8 mouse cellular contexts compared by ENCODE assay signal in genomic region chr7:30090970-30091585, GRCm38 (mm10). TPM values are rescaled to one million over a fixed set of nuclear protein-coding genes. Genes with fewer than 3 reads are reported as not detected.
DNase-seq lines count a peak whose midpoint lies in the region; ATAC-seq and TF ChIP-seq lines count a peak whose summit lies in the region.

No protein-coding gene starts in this region.

- H3K9ac ChIP-seq in lung, embryonic 14.5 days, result no peak overlapping the region
- H3K9ac ChIP-seq in heart, postnatal 0 days (replicated peaks; ENCODE audit: low read depth, low read length), result no peak overlapping the region; the same call in 1 of the 2 replicates
- peak overlapping the region; percentile 55 for H3K9ac ChIP-seq in lung, embryonic 16.5 days (ENCODE audit: low read length)

- peak overlapping the region; percentile 62 for H3K4me3 ChIP-seq in lung, embryonic 14.5 days (ENCODE audit: low read depth, low read length)
- peak overlapping the region; percentile 95 for H3K4me3 ChIP-seq in bone marrow macrophage, adult 2 months (ENCODE audit: insufficient read depth, low read length)
- H3K4me3 ChIP-seq in heart, postnatal 0 days (ENCODE audit: low read depth, low read length), result peak overlapping the region; percentile 53
- peak overlapping the region; percentile 74 for H3K4me3 ChIP-seq in lung, embryonic 16.5 days (ENCODE audit: low read length)

- WGBS in lung, embryonic 14.5 days, result 6% methylated on average over 9 of the region's 9 CpGs
- WGBS in heart, postnatal 0 days, result 9% methylated on average over 9 of the region's 9 CpGs
- WGBS in lung, embryonic 16.5 days, result 7% methylated on average over 9 of the region's 9 CpGs

- H3K9me3 ChIP-seq in lung, embryonic 14.5 days (ENCODE audit: low read depth, low read length), result no peaks in the 10 kb centered on the region
- no peaks in the 10 kb centered on the region for H3K9me3 ChIP-seq in heart, postnatal 0 days (replicated peaks; ENCODE audit: control insufficient read depth, low read length)
- no peaks in the 10 kb centered on the region for H3K9me3 ChIP-seq in lung, embryonic 16.5 days (ENCODE audit: control insufficient read depth, low read length)

- no peak overlapping the region for H3K27ac ChIP-seq in lung, embryonic 14.5 days (ENCODE audit: low read depth)
- peak overlapping the region; percentile 27 for H3K27ac ChIP-seq in bone marrow macrophage, adult 2 months (ENCODE audit: insufficient read depth, low read depth, low read length)
- peak overlapping the region; percentile 49; the same call in 1 of the 2 replicates for H3K27ac ChIP-seq in heart, postnatal 0 days (ENCODE audit: low read depth)
- H3K27ac ChIP-seq in lung, embryonic 16.5 days (ENCODE audit: low read length), result peak overlapping the region; percentile 58

- no peak for ATAC-seq in lung, embryonic 14.5 days (ENCODE audit: insufficient read depth)
- no peak for ATAC-seq in heart, postnatal 0 days (ENCODE audit: insufficient read depth, low read depth)
- ATAC-seq in lung, embryonic 16.5 days (ENCODE audit: low read depth), result peak; percentile 1; the same call in 1 of the 2 replicates
- ATAC-seq in cerebellum, adult (ENCODE audit: insufficient number of reproducible peaks, low FRiP score, low TSS enrichment), result no peak

- DNase-seq in lung, embryonic 14.5 days, result peak; percentile 81
- DNase-seq in lung, postnatal 10 days, result no peak
- DNase-seq in heart, postnatal 0 days (ENCODE audit: low spot score), result peak; percentile 43
- peak; percentile 40 for DNase-seq in yolk sac, embryonic 10.5 days (ENCODE audit: low spot score)
- DNase-seq in layer of hippocampus, postnatal 36 days, result no peak

- H3K36me3 ChIP-seq in lung, embryonic 14.5 days (ENCODE audit: insufficient read depth), result peaks cover 8% of the 10 kb centered on the region; the same call in 1 of the 2 replicates
- no peaks in the 10 kb centered on the region; the same call in 1 of the 2 replicates for H3K36me3 ChIP-seq in heart, postnatal 0 days (replicated peaks; ENCODE audit: control insufficient read depth, insufficient read depth, low read length)
- H3K36me3 ChIP-seq in lung, embryonic 16.5 days (ENCODE audit: control insufficient read depth, insufficient read depth, low read length), result 0 out of 2 replicates have a peak, but pooled peaks cover 1% of the 10 kb centered on the region

- no peaks in the 10 kb centered on the region for H3K27me3 ChIP-seq in lung, embryonic 14.5 days (ENCODE audit: insufficient read depth, low read length)
- H3K27me3 ChIP-seq in heart, postnatal 0 days (ENCODE audit: control insufficient read depth, insufficient read depth, low read length), result no peaks in the 10 kb centered on the region
- no peaks in the 10 kb centered on the region for H3K27me3 ChIP-seq in lung, embryonic 16.5 days (ENCODE audit: control insufficient read depth, insufficient read depth, low read depth, low read length)

- H3K4me1 ChIP-seq in lung, embryonic 14.5 days (ENCODE audit: insufficient read depth), result 0 out of 2 replicates have a peak, but pooled peaks cover 4% of the 10 kb centered on the region
- peaks cover 10% of the 10 kb centered on the region for H3K4me1 ChIP-seq in bone marrow macrophage, adult 2 months (ENCODE audit: control insufficient read depth, insufficient read depth, low read length)
- H3K4me1 ChIP-seq in heart, postnatal 0 days (ENCODE audit: control insufficient read depth, insufficient read depth), result peaks cover 14% of the 10 kb centered on the region
- peaks cover 17% of the 10 kb centered on the region for H3K4me1 ChIP-seq in lung, embryonic 16.5 days (replicated peaks; ENCODE audit: control insufficient read depth, insufficient read depth, low read length)

- H3K4me2 ChIP-seq in lung, embryonic 14.5 days, result peak overlapping the region; percentile 62
- H3K4me2 ChIP-seq in heart, postnatal 0 days (ENCODE audit: low read depth, low read length), result peak overlapping the region; percentile 81
- H3K4me2 ChIP-seq in lung, embryonic 16.5 days (ENCODE audit: low read depth, low read length), result peak overlapping the region; percentile 65

- TF ChIP-seq EP300 in heart, postnatal 0 days (IDR thresholded peaks at IDR 0.05; ENCODE audit: low read depth), result 0 out of 2 replicates have a peak, but pooled peaks have one; percentile 18

- TF ChIP-seq CTCF in lung, embryonic 14.5 days (IDR thresholded peaks at IDR 0.05; ENCODE audit: low read depth), result peak; percentile 61
- no peak for TF ChIP-seq CTCF in bone marrow macrophage, adult 2 months (IDR thresholded peaks at IDR 0.05; ENCODE audit: low read depth, low read length)
- TF ChIP-seq CTCF in heart, postnatal 0 days (IDR thresholded peaks at IDR 0.05; ENCODE audit: low read depth), result peak; percentile 54

- no peak for TF ChIP-seq POLR2A in bone marrow macrophage, adult 2 months (IDR thresholded peaks at IDR 0.05; ENCODE audit: borderline replicate concordance, low read depth, low read length)

RNA-seq across cellular contexts. Expression of gene Zfp566, which starts 0.8 kb away (rescaled TPM):
- polyA plus RNA-seq in lung, embryonic 14.5 days (2014; fragmentation: Nextera tagmentation; extraction: Ambion mirVana), result 10.3 and 10.9 TPM in 2 replicates
- polyA plus RNA-seq in bone marrow macrophage, adult 2 months (2012; ENCODE audit: insufficient read depth, insufficient read length, missing spikeins), result 1.6 and 2.8 TPM in 2 replicates
- not detected in 2 replicates for total RNA-seq in heart, postnatal 0 days (2014; rRNA removed; ENCODE audit: low replicate concordance)
- polyA plus RNA-seq in heart, postnatal 0 days (2015; fragmentation: Nextera tagmentation; extraction: Ambion mirVana), result 4.1 and 4.6 TPM in 2 replicates
- 6.9 and 7.6 TPM in 2 replicates for polyA plus RNA-seq in lung, embryonic 16.5 days (2015; fragmentation: Nextera tagmentation; extraction: Ambion mirVana)
- 1 to 10 TPM; 6.4 to 8.0 TPM for total RNA-seq in layer of hippocampus, postnatal 36 days (2021)

RNA-seq across cellular contexts. Expression of gene Gm26920, which starts 0.9 kb away (rescaled TPM):
- 1.7 and 2.0 TPM in 2 replicates for polyA plus RNA-seq in lung, embryonic 14.5 days (2014; fragmentation: Nextera tagmentation; extraction: Ambion mirVana)
- polyA plus RNA-seq in bone marrow macrophage, adult 2 months (2012; ENCODE audit: insufficient read depth, insufficient read length, missing spikeins), result not detected in 2 replicates
- not detected in 2 replicates for total RNA-seq in heart, postnatal 0 days (2014; rRNA removed; ENCODE audit: low replicate concordance)
- 0.18 TPM in 1 of 2 replicates, not detected in the other for polyA plus RNA-seq in heart, postnatal 0 days (2015; fragmentation: Nextera tagmentation; extraction: Ambion mirVana)
- 1.2 and 1.5 TPM in 2 replicates for polyA plus RNA-seq in lung, embryonic 16.5 days (2015; fragmentation: Nextera tagmentation; extraction: Ambion mirVana)
- total RNA-seq in layer of hippocampus, postnatal 36 days (2021), result under 1 TPM in 1 of 2 experiments, not detected in 1; 0.97 TPM

RNA-seq across cellular contexts. Expression of gene Zfp260, which starts 3.5 kb away (rescaled TPM):
- polyA plus RNA-seq in lung, embryonic 14.5 days (2014; fragmentation: Nextera tagmentation; extraction: Ambion mirVana), result 120 and 128 TPM in 2 replicates
- polyA plus RNA-seq in bone marrow macrophage, adult 2 months (2012; ENCODE audit: insufficient read depth, insufficient read length, missing spikeins), result 40.2 and 49.9 TPM in 2 replicates
- total RNA-seq in heart, postnatal 0 days (2014; rRNA removed; ENCODE audit: low replicate concordance), result 33.1 and 54.8 TPM in 2 replicates
- 54.6 and 57.9 TPM in 2 replicates for polyA plus RNA-seq in heart, postnatal 0 days (2015; fragmentation: Nextera tagmentation; extraction: Ambion mirVana)
- 115 and 117 TPM in 2 replicates for polyA plus RNA-seq in lung, embryonic 16.5 days (2015; fragmentation: Nextera tagmentation; extraction: Ambion mirVana)
- 10 to 100 TPM; 76.8 to 83.7 TPM for total RNA-seq in layer of hippocampus, postnatal 36 days (2021)

RNA-seq across cellular contexts. Expression of gene Zfp82, which starts 18.4 kb away (rescaled TPM):
- polyA plus RNA-seq in lung, embryonic 14.5 days (2014; fragmentation: Nextera tagmentation; extraction: Ambion mirVana), result 4.5 and 5.1 TPM in 2 replicates
- polyA plus RNA-seq in bone marrow macrophage, adult 2 months (2012; ENCODE audit: insufficient read depth, insufficient read length, missing spikeins), result 3.9 and 4.6 TPM in 2 replicates
- total RNA-seq in heart, postnatal 0 days (2014; rRNA removed; ENCODE audit: low replicate concordance), result 0.08 and 0.54 TPM in 2 replicates
- 1.9 and 2.4 TPM in 2 replicates for polyA plus RNA-seq in heart, postnatal 0 days (2015; fragmentation: Nextera tagmentation; extraction: Ambion mirVana)
- 4.7 and 5.0 TPM in 2 replicates for polyA plus RNA-seq in lung, embryonic 16.5 days (2015; fragmentation: Nextera tagmentation; extraction: Ambion mirVana)
- total RNA-seq in layer of hippocampus, postnatal 36 days (2021), result 1 to 10 TPM; 3.7 to 4.2 TPM

RNA-seq across cellular contexts. Expression of gene Zfp382, which starts 30.7 kb away (rescaled TPM):
- 8.1 and 9.1 TPM in 2 replicates for polyA plus RNA-seq in lung, embryonic 14.5 days (2014; fragmentation: Nextera tagmentation; extraction: Ambion mirVana)
- polyA plus RNA-seq in bone marrow macrophage, adult 2 months (2012; ENCODE audit: insufficient read depth, insufficient read length, missing spikeins), result 7.7 and 8.9 TPM in 2 replicates
- total RNA-seq in heart, postnatal 0 days (2014; rRNA removed; ENCODE audit: low replicate concordance), result 2.6 and 4.5 TPM in 2 replicates
- 3.8 and 4.6 TPM in 2 replicates for polyA plus RNA-seq in heart, postnatal 0 days (2015; fragmentation: Nextera tagmentation; extraction: Ambion mirVana)
- 11.6 and 14.3 TPM in 2 replicates for polyA plus RNA-seq in lung, embryonic 16.5 days (2015; fragmentation: Nextera tagmentation; extraction: Ambion mirVana)
- total RNA-seq in layer of hippocampus, postnatal 36 days (2021), result 10 to 100 TPM; 31.8 to 35.0 TPM

Comparison
In these comparisons a context has a peak if more than half of its experiments do, and no peak if none do; other contexts are left out.
1. DNase-seq: peak in lung, embryonic 14.5 days (single experiment), heart, postnatal 0 days (single experiment) and yolk sac, embryonic 10.5 days (single experiment); none in lung, postnatal 10 days (single experiment) and layer of hippocampus, postnatal 36 days (0 of 2).
2. Peak in every context shown above with its lines, with median percentiles within 50 percentile points of each other: H3K4me2 ChIP-seq and H3K4me3 ChIP-seq.